Mouse (Mus musculus) heart, embryonic 13.5 days (tissue): ENCODE measurements around the gene Pigs. TPM values are rescaled to one million over a fixed set of nuclear protein-coding genes. Genes with fewer than 3 reads are reported as not detected.

ENCODE experiments used
- ATAC-seq: fragments of 200-750 bp; cut with Nextera tagmentation; 2 replicates; pipeline ENCODE4 v1.8.0; 2017; ENCODE audit warnings: moderate TSS enrichment; ENCODE audit not compliant: insufficient number of reproducible peaks, low FRiP score, low TSS enrichment; ENCODE audit errors: extremely low read depth
- H3K27ac ChIP-seq: fragments of 300-500 bp; sonication (generic); replicated peaks from 2 replicates; pipeline ENCODE4 v1.5.1; 2015; ENCODE audit warnings: moderate library complexity, mild to moderate bottlenecking, inconsistent platforms
- H3K27me3 ChIP-seq: fragments of 300-500 bp; sonication (generic); replicated peaks from 2 replicates; pipeline ENCODE4 v1.6.1; 2015; ENCODE audit warnings: mild to moderate bottlenecking, inconsistent platforms
- H3K36me3 ChIP-seq: fragments of 300-500 bp; sonication (generic); 2 replicates; pipeline ENCODE4 v1.6.1; 2015; ENCODE audit warnings: mild to moderate bottlenecking, inconsistent platforms
- H3K4me1 ChIP-seq: fragments of 300-500 bp; sonication (generic); 2 replicates; pipeline ENCODE4 v1.6.1; 2015; ENCODE audit warnings: inconsistent platforms
- H3K4me2 ChIP-seq: fragments of 300-500 bp; sonication (generic); 2 replicates; pipeline ENCODE4 v1.6.1; 2015; ENCODE audit warnings: inconsistent platforms, mild to moderate bottlenecking, moderate library complexity
- H3K4me3 ChIP-seq: fragments of 300-500 bp; sonication (generic); 2 replicates; pipeline ENCODE4 v1.5.1; 2015; ENCODE audit warnings: moderate library complexity, mild to moderate bottlenecking, inconsistent platforms
- H3K9ac ChIP-seq: fragments of 300-500 bp; sonication (generic); 2 replicates; pipeline ENCODE4 v1.6.1; 2015; ENCODE audit warnings: inconsistent platforms, mild to moderate bottlenecking, moderate library complexity
- H3K9me3 ChIP-seq: fragments of 300-500 bp; sonication (generic); 2 replicates; pipeline ENCODE4 v1.6.1; 2016; ENCODE audit warnings: inconsistent platforms
- WGBS: fragments of 180-500 bp; shearing (Covaris S2); methylation state at CpG from one replicate; pipeline ENCODE4 v1.1.7; 2015; ENCODE audit warnings: mixed read lengths; 5-methylcytosine and 5-hydroxymethylcytosine counted together
- polyA plus RNA-seq: library from polyadenylated mRNA; unstranded; fragments of >200 nt; fragmentation: Nextera tagmentation; extraction: Ambion mirVana; gene quantifications from 2 replicates; pipeline ENCODE4 v1.2.1, GENCODE M21; 2015

The Pigs gene
- polyA plus RNA-seq, 1 experiment from 2014 or later = 66.6 TPM

- Histone ChIP-seq H3K27ac (no peak overlapping the region), H3K36me3 (no peaks in the 10 kb centered on the region), H3K9ac (no peak overlapping the region), H3K9me3 (no peaks in the 10 kb centered on the region), H3K4me2 (no peak overlapping the region), H3K4me1 (no peaks in the 10 kb centered on the region), H3K27me3 (no peaks in the 10 kb centered on the region; the same call in 1 of the 2 replicates), H3K4me3 (no peak overlapping the region)
- 62% methylated on average over 1 of the region's 1 CpGs for WGBS
- ATAC-seq = no peak
Observed at GRCm38 (mm10) chr11:78370389-78370788, 42.2 kb downstream of the Pigs start.

- H3K4me3 ChIP-seq = no peak overlapping the region
- ATAC-seq = no peak
- H3K9me3 ChIP-seq = no peaks in the 10 kb centered on the region
- H3K4me2 ChIP-seq = no peak overlapping the region
- H3K36me3 ChIP-seq = no peaks in the 10 kb centered on the region
- H3K27ac ChIP-seq = no peak overlapping the region
- no peaks in the 10 kb centered on the region for H3K4me1 ChIP-seq
- H3K9ac ChIP-seq = no peak overlapping the region
- no peaks in the 10 kb centered on the region; the same call in 1 of the 2 replicates for H3K27me3 ChIP-seq
- 85% methylated on average over 11 of the region's 11 CpGs for WGBS
Observed at GRCm38 (mm10) chr11:78371711-78372110, 43.5 kb downstream of the Pigs start.

- no peak overlapping the region for H3K4me3 ChIP-seq
- no peaks in the 10 kb centered on the region for H3K36me3 ChIP-seq
- no peak overlapping the region for H3K9ac ChIP-seq
- WGBS = 61% methylated on average over 3 of the region's 3 CpGs
- H3K4me1 ChIP-seq = no peaks in the 10 kb centered on the region
- H3K27ac ChIP-seq = no peak overlapping the region
- H3K4me2 ChIP-seq = no peak overlapping the region
- no peak for ATAC-seq
- no peaks in the 10 kb centered on the region for H3K9me3 ChIP-seq
- no peaks in the 10 kb centered on the region; the same call in 1 of the 2 replicates for H3K27me3 ChIP-seq
Observed at GRCm38 (mm10) chr11:78372166-78372565, 44.0 kb downstream of the Pigs start.

GRCm38 (mm10) chr11:78372610-78373009 lies 44.4 kb downstream of the Pigs start:
- no peak for ATAC-seq
- Histone ChIP-seq H3K4me1 (no peaks in the 10 kb centered on the region), H3K9me3 (no peaks in the 10 kb centered on the region), H3K9ac (no peak overlapping the region), H3K4me2 (no peak overlapping the region), H3K27me3 (no peaks in the 10 kb centered on the region), H3K27ac (no peak overlapping the region), H3K4me3 (no peak overlapping the region), H3K36me3 (no peaks in the 10 kb centered on the region)
- 46% methylated on average over 7 of the region's 7 CpGs for WGBS

GRCm38 (mm10) chr11:78374147-78374546 lies 45.9 kb downstream of the Pigs start:
- Histone ChIP-seq H3K36me3 (no peaks in the 10 kb centered on the region), H3K4me1 (no peaks in the 10 kb centered on the region), H3K9ac (no peak overlapping the region), H3K4me2 (no peak overlapping the region), H3K27ac (no peak overlapping the region), H3K27me3 (peaks cover 14% of the 10 kb centered on the region), H3K4me3 (no peak overlapping the region), H3K9me3 (no peaks in the 10 kb centered on the region)
- WGBS = 74% methylated on average over 8 of the region's 8 CpGs
- ATAC-seq = no peak

GRCm38 (mm10) chr11:78377549-78378159 lies 49.4 kb downstream of the Pigs start:
- H3K27me3 ChIP-seq = peaks cover 35% of the 10 kb centered on the region
- no peak overlapping the region for H3K27ac ChIP-seq
- H3K9ac ChIP-seq = no peak overlapping the region
- ATAC-seq = no peak
- no peaks in the 10 kb centered on the region for H3K4me1 ChIP-seq
- no peaks in the 10 kb centered on the region for H3K36me3 ChIP-seq
- WGBS = 39% methylated on average over 12 of the region's 12 CpGs
- H3K4me3 ChIP-seq = no peak overlapping the region
- no peaks in the 10 kb centered on the region for H3K9me3 ChIP-seq
- H3K4me2 ChIP-seq = no peak overlapping the region

GRCm38 (mm10) chr11:78380351-78380750 lies 52.1 kb downstream of the Pigs start:
- peaks cover 55% of the 10 kb centered on the region for H3K27me3 ChIP-seq
- no peaks in the 10 kb centered on the region for H3K9me3 ChIP-seq
- ATAC-seq = no peak
- H3K4me3 ChIP-seq = no peak overlapping the region
- no peak overlapping the region for H3K27ac ChIP-seq
- no peaks in the 10 kb centered on the region for H3K4me1 ChIP-seq
- no peak overlapping the region for H3K9ac ChIP-seq
- no peak overlapping the region for H3K4me2 ChIP-seq
- WGBS = 62% methylated on average over 4 of the region's 4 CpGs
- no peaks in the 10 kb centered on the region for H3K36me3 ChIP-seq

GRCm38 (mm10) chr11:78380996-78381395 lies 52.8 kb downstream of the Pigs start:
- H3K36me3 ChIP-seq = no peaks in the 10 kb centered on the region
- no peaks in the 10 kb centered on the region for H3K4me1 ChIP-seq
- H3K9me3 ChIP-seq = no peaks in the 10 kb centered on the region
- H3K27me3 ChIP-seq = peaks cover 61% of the 10 kb centered on the region
- no peak overlapping the region for H3K4me2 ChIP-seq
- no peak overlapping the region for H3K4me3 ChIP-seq
- no peak overlapping the region for H3K27ac ChIP-seq
- H3K9ac ChIP-seq = no peak overlapping the region
- no peak for ATAC-seq
- WGBS = 62% methylated on average over 3 of the region's 3 CpGs

- ATAC-seq = no peak
- Histone ChIP-seq H3K27me3 (peaks cover 74% of the 10 kb centered on the region), H3K9me3 (no peaks in the 10 kb centered on the region)
Observed at GRCm38 (mm10) chr11:78382286-78382685, 54.1 kb downstream of the Pigs start.

GRCm38 (mm10) chr11:78382701-78383100 lies 54.5 kb downstream of the Pigs start:
- Histone ChIP-seq H3K9me3 (no peaks in the 10 kb centered on the region), H3K36me3 (no peaks in the 10 kb centered on the region), H3K9ac (no peak overlapping the region), H3K4me3 (no peak overlapping the region), H3K27ac (no peak overlapping the region), H3K27me3 (peaks cover 78% of the 10 kb centered on the region), H3K4me2 (no peak overlapping the region), H3K4me1 (no peaks in the 10 kb centered on the region)
- WGBS = 25% methylated on average over 5 of the region's 5 CpGs
- ATAC-seq = no peak

More at GRCm38 (mm10) chr11:78382286-78382685, 54.1 kb downstream of the Pigs start:
- H3K4me1 ChIP-seq = no peaks in the 10 kb centered on the region
- H3K27ac ChIP-seq = no peak overlapping the region
- no peak overlapping the region for H3K4me2 ChIP-seq
- H3K9ac ChIP-seq = no peak overlapping the region
- 65% methylated on average over 7 of the region's 7 CpGs for WGBS
- H3K4me3 ChIP-seq = no peak overlapping the region
- H3K36me3 ChIP-seq = no peaks in the 10 kb centered on the region

- Histone ChIP-seq H3K4me2 (no peak overlapping the region), H3K27me3 (peaks cover 55% of the 10 kb centered on the region), H3K4me1 (no peaks in the 10 kb centered on the region), H3K36me3 (no peaks in the 10 kb centered on the region), H3K4me3 (no peak overlapping the region), H3K27ac (no peak overlapping the region), H3K9ac (no peak overlapping the region), H3K9me3 (no peaks in the 10 kb centered on the region)
- no peak for ATAC-seq
- 79% methylated on average over 10 of the region's 10 CpGs for WGBS
Observed at GRCm38 (mm10) chr11:78385776-78386175, 57.6 kb downstream of the Pigs start.

- Histone ChIP-seq H3K9ac (no peak within 1 kb of the TSS), H3K27me3 (peaks cover 47% of the 10 kb centered on the region), H3K9me3 (no peaks in the 10 kb centered on the region), H3K27ac (no peak within 1 kb of the TSS), H3K36me3 (no peaks in the 10 kb centered on the region), H3K4me2 (no peak within 1 kb of the TSS), H3K4me3 (no peak within 1 kb of the TSS), H3K4me1 (no peaks in the 10 kb centered on the region)
- no peak; the same call in 1 of the 2 replicates for ATAC-seq
- 76% methylated on average over 14 of the region's 14 CpGs for WGBS
Observed at GRCm38 (mm10) chr11:78386508-78387043, 58.4 kb downstream of the Pigs start, which contains the start of gene Foxn1. Gene Foxn1, minus strand, starts transcription at chr11:78386558.
